Mouse (Mus musculus) liver, postnatal 0 days (tissue): ENCODE measurements around the gene Prpf6.

Source experiments
- CTCF ChIP-seq: sonication (generic); IDR thresholded peaks from 2 replicates; pipeline ENCODE4 v1.5.1; 2016; ENCODE audit warnings: antibody characterized with exemption, low read depth
- EP300 ChIP-seq: IDR thresholded peaks from 2 replicates; pipeline ENCODE4 v1.6.1; 2016; ENCODE audit warnings: antibody characterized with exemption, low read depth, mild to moderate bottlenecking

DNA sequence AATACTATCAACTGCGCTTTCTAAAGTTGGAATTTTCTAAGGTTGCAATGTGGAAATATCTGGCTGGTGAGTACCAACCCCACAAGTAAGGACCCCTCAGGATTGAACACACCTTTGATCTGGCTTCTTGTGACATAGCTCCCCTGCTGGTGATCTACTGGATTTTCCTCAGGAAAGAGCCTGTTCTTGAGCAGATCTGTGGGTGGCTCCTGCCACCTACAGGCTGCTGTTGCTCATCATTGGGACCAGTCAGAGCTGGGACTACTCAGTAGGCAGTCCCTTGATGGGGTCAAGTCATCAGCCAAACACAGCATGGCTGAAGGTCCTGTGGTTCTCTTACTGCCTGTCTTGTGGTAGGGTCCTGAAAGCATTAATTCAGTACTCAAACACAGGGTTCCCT is 87.1 kb downstream of the Prpf6 start:
- TF ChIP-seq CTCF (peak; percentile 98), EP300 (no peak)
